Mouse (Mus musculus) myocyte (in vitro differentiated cells): ENCODE measurements at regions not wholly inside any gene's neighbourhood (a gene's known extent, or its start where the extent isn't known, plus 50 kb on each side); places are given as distances from the start of the nearest gene placed in this dataset.

Experiments
- H3K27me3 ChIP-seq: one replicate; pipeline ENCODE4 v1.6.1; 2011; ENCODE audit not compliant: control insufficient read depth, insufficient read depth, insufficient read length
- H3K36me3 ChIP-seq: one replicate; pipeline ENCODE4 v1.6.1; 2011; ENCODE audit not compliant: control insufficient read depth, insufficient read depth
- H3K4me2 ChIP-seq: one replicate; pipeline ENCODE4 v1.6.1; 2011; ENCODE audit warnings: low read depth, control low read depth
- H3K4me3 ChIP-seq: one replicate; pipeline ENCODE4 v1.5.1; 2011; ENCODE audit warnings: mild to moderate bottlenecking, control low read depth, moderate library complexity
- H3K79me2 ChIP-seq: one replicate; pipeline ENCODE4 v1.6.1; 2011; ENCODE audit not compliant: control insufficient read depth, insufficient read depth
- H3ac ChIP-seq: one replicate; pipeline ENCODE4 v1.6.1; 2011; ENCODE audit not compliant: control insufficient read depth, insufficient read length
- CEBPB ChIP-seq: IDR thresholded peaks from 2 replicates; pipeline ENCODE4 v1.6.1; 2011; ENCODE audit warnings: mild to moderate bottlenecking, moderate library complexity; ENCODE audit not compliant: poor library complexity, insufficient read depth, severe bottlenecking
- E2F4 ChIP-seq: IDR thresholded peaks from one replicate; pipeline ENCODE4 v1.6.1; 2011; ENCODE audit warnings: mild to moderate bottlenecking, control low read depth, moderate library complexity; ENCODE audit not compliant: insufficient read depth
- MAX ChIP-seq: IDR thresholded peaks from one replicate; pipeline ENCODE4 v1.6.1; 2011; ENCODE audit warnings: low read depth, mild to moderate bottlenecking, control low read depth
- MYOD1 ChIP-seq, 3 experiments: IDR thresholded peaks; one replicate each; pipeline ENCODE4 v1.6.1; 2011; ENCODE audit warnings: control low read depth in 2 of 3, low read depth in 2 of 3, mild to moderate bottlenecking in 2 of 3, moderate library complexity in 1 of 3; ENCODE audit not compliant: insufficient read length in 2 of 3, control insufficient read depth in 1 of 3
- MYOG ChIP-seq, 3 experiments: IDR thresholded peaks; one replicate each; pipeline ENCODE4 v1.6.1; 2011; ENCODE audit warnings: control low read depth in 2 of 3, low read depth in 2 of 3, mild to moderate bottlenecking in 2 of 3; ENCODE audit not compliant: insufficient read length in 2 of 3, control insufficient read depth in 1 of 3, insufficient read depth in 1 of 3
- POLR2A ChIP-seq: IDR thresholded peaks from one replicate; pipeline ENCODE4 v1.6.1; 2011; ENCODE audit warnings: low read depth, mild to moderate bottlenecking, control low read depth, moderate library complexity; ENCODE audit not compliant: insufficient read length
- POLR2AphosphoS2 ChIP-seq: IDR thresholded peaks from one replicate; pipeline ENCODE4 v1.6.1; 2011; ENCODE audit warnings: low read depth, control low read depth; ENCODE audit not compliant: insufficient read length
- REST ChIP-seq: IDR thresholded peaks from one replicate; pipeline ENCODE4 v1.6.1; 2011; ENCODE audit warnings: mild to moderate bottlenecking, control low read depth, moderate library complexity; ENCODE audit not compliant: insufficient read depth, insufficient read length
- SRF ChIP-seq: IDR thresholded peaks from one replicate; pipeline ENCODE4 v1.6.1; 2011; ENCODE audit warnings: low read depth; ENCODE audit not compliant: control insufficient read depth, insufficient read length
- TCF12 ChIP-seq: IDR thresholded peaks from one replicate; pipeline ENCODE4 v1.6.1; 2011; ENCODE audit warnings: mild to moderate bottlenecking, control low read depth; ENCODE audit not compliant: poor library complexity, insufficient read depth, severe bottlenecking
- TCF3 ChIP-seq: IDR thresholded peaks from one replicate; pipeline ENCODE4 v1.6.1; 2011; ENCODE audit warnings: low read depth, control low read depth; ENCODE audit not compliant: insufficient read length
- USF1 ChIP-seq: IDR thresholded peaks from one replicate; pipeline ENCODE4 v1.6.1; 2011; ENCODE audit warnings: low read depth, mild to moderate bottlenecking, control low read depth, moderate library complexity

GRCm38 (mm10) chr3:54443791-54444190, 82.9 kb downstream of the Postn start:
- Histone ChIP-seq H3ac (no peak overlapping the region), H3K36me3 (no peaks in the 10 kb centered on the region), H3K79me2 (no peaks in the 10 kb centered on the region), H3K27me3 (no peaks in the 10 kb centered on the region), H3K4me3 (no peak overlapping the region), H3K4me2 (no peak overlapping the region)
- no peak for TF ChIP-seq TCF12
- TF ChIP-seq E2F4: no peak

DNA sequence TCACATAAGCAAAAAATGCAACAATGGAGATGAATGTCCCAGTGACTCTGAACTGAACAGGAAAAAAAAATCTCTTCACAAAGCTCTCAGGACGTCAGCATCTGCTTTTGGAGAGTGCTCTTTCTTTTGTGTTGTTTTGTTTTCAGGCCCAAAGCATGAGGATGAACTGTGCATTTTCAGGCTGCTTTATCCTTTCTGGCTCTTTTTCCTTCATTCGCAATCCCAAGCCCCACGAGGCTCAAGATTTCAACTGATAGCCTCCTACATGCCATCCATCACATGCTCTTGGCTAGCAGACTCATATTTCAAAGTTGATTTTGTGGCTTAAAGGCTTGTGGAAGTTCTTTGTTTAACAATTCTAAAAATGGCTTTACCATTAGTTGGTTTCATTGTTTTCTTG, 86.0 kb downstream of the Postn start:
- Histone ChIP-seq H3K27me3 (no peaks in the 10 kb centered on the region), H3K36me3 (no peaks in the 10 kb centered on the region), H3K4me3 (no peak overlapping the region), H3K4me2 (peak overlapping the region; percentile 43), H3ac (no peak overlapping the region), H3K79me2 (no peaks in the 10 kb centered on the region)
- TF ChIP-seq REST: no peak
- TF ChIP-seq MYOD1 (IDR thresholded peaks at IDR 0.05; ENCODE audit: control insufficient read depth in 1 of 3, insufficient read length in 2 of 3, low read depth in 2 of 3): no peak
- peak; percentile 38 for TF ChIP-seq USF1
- TF ChIP-seq MAX: peak; percentile 10

DNA sequence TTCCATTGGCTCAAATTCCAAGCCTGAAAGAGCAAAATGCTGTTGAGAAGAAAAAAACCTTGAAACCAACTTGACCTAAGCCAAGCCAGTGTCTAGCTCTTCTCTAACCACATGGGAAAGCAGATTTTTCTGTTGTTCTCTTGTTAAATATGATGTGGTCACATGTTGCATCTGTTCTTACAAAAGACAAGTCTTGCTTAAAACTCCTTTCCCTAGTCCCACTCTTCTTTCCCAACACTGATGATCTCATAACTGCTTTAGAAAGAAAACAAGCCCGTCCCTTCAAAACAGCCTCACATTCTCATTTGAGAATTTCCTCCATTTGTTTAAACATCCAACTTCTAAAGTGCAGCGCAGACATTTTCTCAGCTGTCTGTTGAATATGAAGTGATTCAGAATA, 96.5 kb downstream of the Postn start:
- Histone ChIP-seq H3K36me3 (no peaks in the 10 kb centered on the region), H3K79me2 (no peaks in the 10 kb centered on the region), H3K4me3 (no peak overlapping the region), H3K4me2 (no peak overlapping the region), H3K27me3 (no peaks in the 10 kb centered on the region), H3ac (no peak overlapping the region)
- no peak for TF ChIP-seq MYOD1 (IDR thresholded peaks at IDR 0.05; ENCODE audit: control insufficient read depth in 1 of 3, insufficient read length in 2 of 3, low read depth in 2 of 3)
- peak; percentile 61 for TF ChIP-seq USF1

- H3K4me2 ChIP-seq: peak overlapping the region; percentile 3
- no peak overlapping the region for H3K4me3 ChIP-seq
- H3ac ChIP-seq: no peak overlapping the region
- no peaks in the 10 kb centered on the region for H3K36me3 ChIP-seq
- no peaks in the 10 kb centered on the region for H3K27me3 ChIP-seq
- H3K79me2 ChIP-seq: no peaks in the 10 kb centered on the region
- TF ChIP-seq CEBPB: no peak
- no peak for TF ChIP-seq MYOD1 (IDR thresholded peaks at IDR 0.05; ENCODE audit: control insufficient read depth in 1 of 3, insufficient read length in 2 of 3, low read depth in 2 of 3)
- no peak for TF ChIP-seq TCF3
- TF ChIP-seq USF1: no peak
- no peak for TF ChIP-seq POLR2A
- no peak for TF ChIP-seq MYOG (IDR thresholded peaks at IDR 0.05; ENCODE audit: control insufficient read depth in 1 of 3, insufficient read depth in 1 of 3, insufficient read length in 2 of 3, low read depth in 2 of 3)
- no peak for TF ChIP-seq POLR2AphosphoS2
- TF ChIP-seq MAX: no peak
- no peak for TF ChIP-seq TCF12
These were observed 100.5 kb downstream of the Postn start for GRCm38 (mm10) chr3:54461366-54461765.

GRCm38 (mm10) chr3:54466097-54466496, 105.2 kb downstream of the Postn start:
- Histone ChIP-seq H3K27me3 (no peaks in the 10 kb centered on the region), H3K4me2 (no peak overlapping the region)
- TF ChIP-seq TCF12 (no peak), MYOD1 (IDR thresholded peaks at IDR 0.05; ENCODE audit: control insufficient read depth in 1 of 3, insufficient read length in 2 of 3, low read depth in 2 of 3) (peak in 1 of 3 experiments; percentile 36)

GRCm38 (mm10) chr3:54474209-54474608, 113.3 kb downstream of the Postn start:
- Histone ChIP-seq H3K36me3 (no peaks in the 10 kb centered on the region), H3ac (no peak overlapping the region), H3K79me2 (no peaks in the 10 kb centered on the region), H3K27me3 (no peaks in the 10 kb centered on the region), H3K4me2 (peak overlapping the region; percentile 7), H3K4me3 (no peak overlapping the region)
- TF ChIP-seq CEBPB (no peak), POLR2A (no peak), MAX (no peak), MYOD1 (IDR thresholded peaks at IDR 0.05; ENCODE audit: control insufficient read depth in 1 of 3, insufficient read length in 2 of 3, low read depth in 2 of 3) (peak in 2 of 3 experiments; percentile 76 to 83), TCF12 (no peak), E2F4 (no peak), USF1 (peak; percentile 87), SRF (no peak), TCF3 (no peak), MYOG (IDR thresholded peaks at IDR 0.05; ENCODE audit: control insufficient read depth in 1 of 3, insufficient read depth in 1 of 3, insufficient read length in 2 of 3, low read depth in 2 of 3) (peak in 2 of 3 experiments; percentile 29), REST (no peak), POLR2AphosphoS2 (no peak)

More at GRCm38 (mm10) chr3:54466097-54466496, 105.2 kb downstream of the Postn start:
- H3K4me3 ChIP-seq: no peak overlapping the region
- H3K36me3 ChIP-seq: no peaks in the 10 kb centered on the region
- no peak overlapping the region for H3ac ChIP-seq
- H3K79me2 ChIP-seq: no peaks in the 10 kb centered on the region
